Mouse (Mus musculus) heart, adult 11 months (tissue): ENCODE results near the gene Upp2.

Source experiments
- DNase-seq: peaks from one replicate; pipeline ENCODE4 v3.0.0; 2022

Gene Upp2

GRCm38 (mm10) chr2:58697501-58697900 is 130.4 kb downstream of the Upp2 start:
- DNase-seq, result peak; percentile 90

GRCm38 (mm10) chr2:58699931-58700330 is 132.8 kb downstream of the Upp2 start:
- peak; percentile 94 for DNase-seq

- no peak for DNase-seq
Measured at GRCm38 (mm10) chr2:58700354-58700753, 133.3 kb downstream of the Upp2 start.

GRCm38 (mm10) chr2:58701627-58702026 is 134.5 kb downstream of the Upp2 start:
- DNase-seq, result no peak

GRCm38 (mm10) chr2:58703226-58703625 is 136.1 kb downstream of the Upp2 start:
- no peak for DNase-seq

- no peak for DNase-seq
Measured at GRCm38 (mm10) chr2:58703646-58704045, 136.5 kb downstream of the Upp2 start.

GRCm38 (mm10) chr2:58704576-58704975 is 137.5 kb downstream of the Upp2 start:
- DNase-seq, result no peak

GRCm38 (mm10) chr2:58707676-58708075 is 140.6 kb downstream of the Upp2 start:
- DNase-seq, result no peak

GRCm38 (mm10) chr2:58710234-58710633 is 143.1 kb downstream of the Upp2 start:
- peak; percentile 83 for DNase-seq

- DNase-seq, result peak; percentile 65
Measured at GRCm38 (mm10) chr2:58711049-58711448, 144.0 kb downstream of the Upp2 start.

- peak; percentile 68 for DNase-seq
Measured at GRCm38 (mm10) chr2:58711491-58711890, 144.4 kb downstream of the Upp2 start.

GRCm38 (mm10) chr2:58711935-58712334 is 144.8 kb downstream of the Upp2 start:
- peak; percentile 97 for DNase-seq

- DNase-seq, result peak; percentile 34
Measured at GRCm38 (mm10) chr2:58717898-58718297, 150.8 kb downstream of the Upp2 start.

GRCm38 (mm10) chr2:58737192-58737820 is 170.2 kb downstream of the Upp2 start:
- no peak for DNase-seq

GRCm38 (mm10) chr2:58741213-58741612 is 174.1 kb downstream of the Upp2 start:
- no peak for DNase-seq

GRCm38 (mm10) chr2:58742026-58742425 is 174.9 kb downstream of the Upp2 start:
- no peak for DNase-seq

- peak; percentile 88 for DNase-seq
Measured at GRCm38 (mm10) chr2:58743446-58743845, 176.3 kb downstream of the Upp2 start.

- DNase-seq, result no peak
Measured at GRCm38 (mm10) chr2:58747483-58748229, 180.6 kb downstream of the Upp2 start.

GRCm38 (mm10) chr2:58748296-58748695 is 181.2 kb downstream of the Upp2 start:
- no peak for DNase-seq

GRCm38 (mm10) chr2:58752891-58753290 is 185.8 kb downstream of the Upp2 start:
- DNase-seq, result peak; percentile 75

- DNase-seq, result peak; percentile 74
Measured at GRCm38 (mm10) chr2:58754736-58755135, 187.6 kb downstream of the Upp2 start.

GRCm38 (mm10) chr2:58758081-58758480 is 191.0 kb downstream of the Upp2 start:
- no peak for DNase-seq

- DNase-seq, result no peak
Measured at GRCm38 (mm10) chr2:58759676-58760075, 192.6 kb downstream of the Upp2 start.

- DNase-seq, result no peak
Measured at GRCm38 (mm10) chr2:58765141-58765540, 198.0 kb downstream of the Upp2 start.

- DNase-seq, result no peak
Measured at GRCm38 (mm10) chr2:58773833-58774232, 206.7 kb downstream of the Upp2 start.
